Mouse (Mus musculus): ENCODE measurements around the gene Scrn1.
A peak's percentile ranks its signal among the peaks of the same experiment; 100 is the strongest.

The Scrn1 gene

GRCm38 (mm10) chr6:54566546-54566919 is 244 bp upstream of the Scrn1 start:
- DNase-seq (ENCODE audit: low spot score in 2 of 2): no peak

- DNase-seq (ENCODE audit: low spot score in 2 of 2): no peak
Measured at GRCm38 (mm10) chr6:54565012-54565411, 1.3 kb downstream of the Scrn1 start.

- DNase-seq (ENCODE audit: low spot score in 2 of 2): no peak
Measured at GRCm38 (mm10) chr6:54564506-54564991, 1.7 kb downstream of the Scrn1 start.

- DNase-seq (ENCODE audit: low spot score in 2 of 2): no peak
Measured at GRCm38 (mm10) chr6:54563561-54563960, 2.7 kb downstream of the Scrn1 start.

GRCm38 (mm10) chr6:54562018-54562809 is 4.1 kb downstream of the Scrn1 start:
- no peak for DNase-seq (ENCODE audit: low spot score in 2 of 2)

GRCm38 (mm10) chr6:54558466-54558865 is 7.8 kb downstream of the Scrn1 start:
- no peak for DNase-seq (ENCODE audit: low spot score in 2 of 2)

GRCm38 (mm10) chr6:54557671-54558070 is 8.6 kb downstream of the Scrn1 start:
- no peak for DNase-seq (ENCODE audit: low spot score in 2 of 2)

GRCm38 (mm10) chr6:54555816-54556215 is 10.5 kb downstream of the Scrn1 start:
- DNase-seq (ENCODE audit: low spot score in 2 of 2): no peak

GRCm38 (mm10) chr6:54554341-54555110 is 11.8 kb downstream of the Scrn1 start:
- no peak for DNase-seq (ENCODE audit: low spot score in 2 of 2)

GRCm38 (mm10) chr6:54553632-54554031 is 12.7 kb downstream of the Scrn1 start:
- DNase-seq (ENCODE audit: low spot score in 2 of 2): no peak

- DNase-seq (ENCODE audit: low spot score in 2 of 2): no peak
Measured at GRCm38 (mm10) chr6:54552721-54553413, 13.4 kb downstream of the Scrn1 start.

GRCm38 (mm10) chr6:54550801-54551323 is 15.4 kb downstream of the Scrn1 start:
- DNase-seq (ENCODE audit: low spot score in 2 of 2): no peak

GRCm38 (mm10) chr6:54549311-54549710 is 17.0 kb downstream of the Scrn1 start:
- no peak for DNase-seq (ENCODE audit: low spot score in 2 of 2)

- no peak for DNase-seq (ENCODE audit: low spot score in 2 of 2)
Measured at GRCm38 (mm10) chr6:54548314-54549019, 17.8 kb downstream of the Scrn1 start.

GRCm38 (mm10) chr6:54543646-54544045 is 22.6 kb downstream of the Scrn1 start:
- no peak for DNase-seq (ENCODE audit: low spot score in 2 of 2)

- DNase-seq (ENCODE audit: low spot score in 2 of 2): peak in 1 of 2 experiments; percentile 48
Measured at GRCm38 (mm10) chr6:54542836-54543235, 23.5 kb downstream of the Scrn1 start.

- DNase-seq (ENCODE audit: low spot score in 2 of 2): no peak
Measured at GRCm38 (mm10) chr6:54540252-54540887, 25.9 kb downstream of the Scrn1 start.

GRCm38 (mm10) chr6:54539396-54539795 is 26.9 kb downstream of the Scrn1 start:
- no peak for DNase-seq (ENCODE audit: low spot score in 2 of 2)

- no peak for DNase-seq (ENCODE audit: low spot score in 2 of 2)
Measured at GRCm38 (mm10) chr6:54538773-54539173, 27.5 kb downstream of the Scrn1 start.

GRCm38 (mm10) chr6:54537053-54537452 is 29.2 kb downstream of the Scrn1 start:
- no peak for DNase-seq (ENCODE audit: low spot score in 2 of 2)

GRCm38 (mm10) chr6:54535485-54535884 is 30.8 kb downstream of the Scrn1 start:
- no peak for DNase-seq (ENCODE audit: low spot score in 2 of 2)

All from right cerebral cortex, postnatal 36 days (tissue).